Mouse (Mus musculus) myocyte (in vitro differentiated cells): ENCODE data around the gene Eme2. TPM values are rescaled to one million over a fixed set of nuclear protein-coding genes. Genes with fewer than 3 reads are reported as not detected.

Source experiments
- H3K27me3 ChIP-seq: one replicate; pipeline ENCODE4 v1.6.1; 2011; ENCODE audit not compliant: control insufficient read depth, insufficient read depth, insufficient read length
- H3K36me3 ChIP-seq: one replicate; pipeline ENCODE4 v1.6.1; 2011; ENCODE audit not compliant: control insufficient read depth, insufficient read depth
- H3K4me2 ChIP-seq: one replicate; pipeline ENCODE4 v1.6.1; 2011; ENCODE audit warnings: low read depth, control low read depth
- H3K4me3 ChIP-seq: one replicate; pipeline ENCODE4 v1.5.1; 2011; ENCODE audit warnings: mild to moderate bottlenecking, control low read depth, moderate library complexity
- H3K79me2 ChIP-seq: one replicate; pipeline ENCODE4 v1.6.1; 2011; ENCODE audit not compliant: control insufficient read depth, insufficient read depth
- H3ac ChIP-seq: one replicate; pipeline ENCODE4 v1.6.1; 2011; ENCODE audit not compliant: control insufficient read depth, insufficient read length
- CEBPB ChIP-seq: IDR thresholded peaks from 2 replicates; pipeline ENCODE4 v1.6.1; 2011; ENCODE audit warnings: mild to moderate bottlenecking, moderate library complexity; ENCODE audit not compliant: poor library complexity, insufficient read depth, severe bottlenecking
- E2F4 ChIP-seq: IDR thresholded peaks from one replicate; pipeline ENCODE4 v1.6.1; 2011; ENCODE audit warnings: mild to moderate bottlenecking, control low read depth, moderate library complexity; ENCODE audit not compliant: insufficient read depth
- MAX ChIP-seq: IDR thresholded peaks from one replicate; pipeline ENCODE4 v1.6.1; 2011; ENCODE audit warnings: low read depth, mild to moderate bottlenecking, control low read depth
- MYOD1 ChIP-seq, 3 experiments: IDR thresholded peaks; one replicate each; pipeline ENCODE4 v1.6.1; 2011; ENCODE audit warnings: control low read depth in 2 of 3, low read depth in 2 of 3, mild to moderate bottlenecking in 2 of 3, moderate library complexity in 1 of 3; ENCODE audit not compliant: insufficient read length in 2 of 3, control insufficient read depth in 1 of 3
- MYOG ChIP-seq, 3 experiments: IDR thresholded peaks; one replicate each; pipeline ENCODE4 v1.6.1; 2011; ENCODE audit warnings: control low read depth in 2 of 3, low read depth in 2 of 3, mild to moderate bottlenecking in 2 of 3; ENCODE audit not compliant: insufficient read length in 2 of 3, control insufficient read depth in 1 of 3, insufficient read depth in 1 of 3
- POLR2A ChIP-seq: IDR thresholded peaks from one replicate; pipeline ENCODE4 v1.6.1; 2011; ENCODE audit warnings: low read depth, mild to moderate bottlenecking, control low read depth, moderate library complexity; ENCODE audit not compliant: insufficient read length
- POLR2AphosphoS2 ChIP-seq: IDR thresholded peaks from one replicate; pipeline ENCODE4 v1.6.1; 2011; ENCODE audit warnings: low read depth, control low read depth; ENCODE audit not compliant: insufficient read length
- REST ChIP-seq: IDR thresholded peaks from one replicate; pipeline ENCODE4 v1.6.1; 2011; ENCODE audit warnings: mild to moderate bottlenecking, control low read depth, moderate library complexity; ENCODE audit not compliant: insufficient read depth, insufficient read length
- SRF ChIP-seq: IDR thresholded peaks from one replicate; pipeline ENCODE4 v1.6.1; 2011; ENCODE audit warnings: low read depth; ENCODE audit not compliant: control insufficient read depth, insufficient read length
- TCF12 ChIP-seq: IDR thresholded peaks from one replicate; pipeline ENCODE4 v1.6.1; 2011; ENCODE audit warnings: mild to moderate bottlenecking, control low read depth; ENCODE audit not compliant: poor library complexity, insufficient read depth, severe bottlenecking
- TCF3 ChIP-seq: IDR thresholded peaks from one replicate; pipeline ENCODE4 v1.6.1; 2011; ENCODE audit warnings: low read depth, control low read depth; ENCODE audit not compliant: insufficient read length
- USF1 ChIP-seq: IDR thresholded peaks from one replicate; pipeline ENCODE4 v1.6.1; 2011; ENCODE audit warnings: low read depth, mild to moderate bottlenecking, control low read depth, moderate library complexity
- polyA plus RNA-seq: library from polyadenylated mRNA; unstranded; fragments of >200 nt; fragmentation: generic; extraction: Trizol; gene quantifications from one replicate; pipeline ENCODE4 v1.2.1, GENCODE M21; 2012; ENCODE audit warnings: missing spikeins

Eme2 gene
- polyA plus RNA-seq, 1 experiment, result 12.5 TPM

- TF ChIP-seq POLR2AphosphoS2 (peak; percentile 58), MYOD1 (IDR thresholded peaks at IDR 0.05; ENCODE audit: control insufficient read depth in 1 of 3, insufficient read length in 2 of 3, low read depth in 2 of 3) (peak in 1 of 3 experiments; percentile 36), REST (no peak), E2F4 (no peak), TCF3 (no peak), CEBPB (no peak), SRF (no peak), MYOG (IDR thresholded peaks at IDR 0.05; ENCODE audit: control insufficient read depth in 1 of 3, insufficient read depth in 1 of 3, insufficient read length in 2 of 3, low read depth in 2 of 3) (peak in 2 of 3 experiments; percentile 18 to 45), USF1 (no peak), MAX (no peak), POLR2A (peak; percentile 41), TCF12 (no peak)
- Histone ChIP-seq H3K4me3 (peak within 1 kb of the TSS; percentile 97), H3K79me2 (peaks cover 12% of the 10 kb centered on the region), H3K4me2 (peak within 1 kb of the TSS; percentile 99), H3ac (peak within 1 kb of the TSS; percentile 82), H3K36me3 (peaks cover 10% of the 10 kb centered on the region), H3K27me3 (no peaks in the 10 kb centered on the region)
These were observed 1.5 kb upstream of the Eme2 start, which contains the start of gene Nme3 for GRCm38 (mm10) chr17:24896241-24896992. TSS of gene Nme3 (plus strand) at chr17:24896500.

GRCm38 (mm10) chr17:24895571-24896240, 819 bp upstream of the Eme2 start:
- no peak for TF ChIP-seq E2F4
- no peak for TF ChIP-seq TCF12
- TF ChIP-seq MYOG (IDR thresholded peaks at IDR 0.05; ENCODE audit: control insufficient read depth in 1 of 3, insufficient read depth in 1 of 3, insufficient read length in 2 of 3, low read depth in 2 of 3), result no peak
- no peak for TF ChIP-seq CEBPB
- TF ChIP-seq USF1, result no peak
- TF ChIP-seq MAX, result no peak
- TF ChIP-seq MYOD1 (IDR thresholded peaks at IDR 0.05; ENCODE audit: control insufficient read depth in 1 of 3, insufficient read length in 2 of 3, low read depth in 2 of 3), result no peak
- no peak for TF ChIP-seq POLR2A
- TF ChIP-seq POLR2AphosphoS2, result no peak
- no peak for TF ChIP-seq SRF
- TF ChIP-seq TCF3, result no peak
- no peak for TF ChIP-seq REST
- H3K4me3 ChIP-seq, result peak overlapping the region; percentile 97
- H3K4me2 ChIP-seq, result peak overlapping the region; percentile 99
- H3K79me2 ChIP-seq, result peaks cover 12% of the 10 kb centered on the region
- peaks cover 5% of the 10 kb centered on the region for H3K36me3 ChIP-seq
- peak overlapping the region; percentile 82 for H3ac ChIP-seq
- no peaks in the 10 kb centered on the region for H3K27me3 ChIP-seq

GRCm38 (mm10) chr17:24894061-24894994, 559 bp downstream of the Eme2 start:
- H3ac ChIP-seq, result peak overlapping the region; percentile 82
- H3K4me3 ChIP-seq, result peak overlapping the region; percentile 97
- TF ChIP-seq MYOD1 (IDR thresholded peaks at IDR 0.05; ENCODE audit: control insufficient read depth in 1 of 3, insufficient read length in 2 of 3, low read depth in 2 of 3) (peak in 1 of 3 experiments; percentile 6), REST (no peak), POLR2AphosphoS2 (no peak)
- H3K27me3 ChIP-seq, result no peaks in the 10 kb centered on the region
- H3K36me3 ChIP-seq, result peaks cover 5% of the 10 kb centered on the region
- peak overlapping the region; percentile 94 for H3K4me2 ChIP-seq
- peaks cover 12% of the 10 kb centered on the region for H3K79me2 ChIP-seq

GRCm38 (mm10) chr17:24893276-24893675, 1.6 kb downstream of the Eme2 start:
- no peak overlapping the region for H3K4me2 ChIP-seq
- no peaks in the 10 kb centered on the region for H3K27me3 ChIP-seq
- H3K4me3 ChIP-seq, result peak overlapping the region; percentile 97
- H3ac ChIP-seq, result no peak overlapping the region
- H3K79me2 ChIP-seq, result peaks cover 12% of the 10 kb centered on the region
- H3K36me3 ChIP-seq, result peaks cover 5% of the 10 kb centered on the region
- no peak for TF ChIP-seq POLR2A
